In genomic region chr1:133959521-133959920, GRCm38 (mm10) we compare ENCODE assay signal across 11 mouse cellular contexts. TPM values are rescaled to one million over a fixed set of nuclear protein-coding genes. Genes with fewer than 3 reads are reported as not detected.
DNase-seq lines count a peak whose midpoint lies in the region; ATAC-seq and TF ChIP-seq lines count a peak whose summit lies in the region.
"Had no signal": no experiment of that assay in that cellular context is flagged by ENCODE, and none has a peak within 500 bp of the region (broad histone marks: within the 10 kb centered on the region; RNA-seq: fewer than 3 reads in every experiment).

No protein-coding gene starts in this region.

- no peaks in the 10 kb centered on the region for H3K36me3 ChIP-seq in midbrain, embryonic 13.5 days
- H3K36me3 ChIP-seq: limb, embryonic 13.5 days; neural tube, embryonic 13.5 days had no signal

- H3K4me3 ChIP-seq in gastrocnemius, adult 2 months, result no peak overlapping the region
- no peak overlapping the region for H3K4me3 ChIP-seq in midbrain, embryonic 13.5 days (replicated peaks)
- H3K4me3 ChIP-seq: limb, embryonic 13.5 days; neural tube, embryonic 13.5 days had no signal

- H3K27me3 ChIP-seq in midbrain, embryonic 13.5 days, result no peaks in the 10 kb centered on the region; the same call in 1 of the 2 replicates
- H3K27me3 ChIP-seq: neural tube, embryonic 13.5 days; Patski had no signal

- H3K27ac ChIP-seq in gastrocnemius, adult 2 months, result peak overlapping the region; percentile 74
- H3K27ac ChIP-seq in midbrain, embryonic 13.5 days, result no peak overlapping the region
- H3K27ac ChIP-seq: limb, embryonic 13.5 days; neural tube, embryonic 13.5 days had no signal

- H3K9ac ChIP-seq in midbrain, embryonic 13.5 days (replicated peaks), result no peak overlapping the region
- H3K9ac ChIP-seq: limb, embryonic 13.5 days; neural tube, embryonic 13.5 days had no signal

- TF ChIP-seq CTCF in gastrocnemius, adult 2 months (IDR thresholded peaks at IDR 0.05), result no peak

- no peaks in the 10 kb centered on the region for H3K9me3 ChIP-seq in midbrain, embryonic 13.5 days
- H3K9me3 ChIP-seq: limb, embryonic 13.5 days; neural tube, embryonic 13.5 days had no signal

- intact Hi-C loops in gastrocnemius, adult 2 months (cut with DNase I), result no loop called here

- peak; percentile 33 for DNase-seq in adrenal gland, adult 2 months
- no peak for DNase-seq in adrenal gland, adult 8-10 months
- peak; percentile 71 for DNase-seq in gastrocnemius, adult 2 months
- peak; percentile 43 for DNase-seq in kidney, adult 9 months
- peak; percentile 63 for DNase-seq in lung, postnatal 14 days
- no peak for DNase-seq in cerebellum, adult 11 months

- WGBS in midbrain, embryonic 13.5 days, result 90% methylated on average over 5 of the region's 5 CpGs

- peaks cover 10% of the 10 kb centered on the region for H3K4me1 ChIP-seq in midbrain, embryonic 13.5 days (replicated peaks)

- no peak overlapping the region for H3K4me2 ChIP-seq in midbrain, embryonic 13.5 days (replicated peaks)
- H3K4me2 ChIP-seq: limb, embryonic 13.5 days; neural tube, embryonic 13.5 days had no signal

- no peak for ATAC-seq in midbrain, embryonic 13.5 days
- ATAC-seq in activated CD4-positive, CD25-positive, alpha-beta regulatory T cell, adult 4 months, result no peak
- ATAC-seq: Patski had no signal

RNA-seq across cellular contexts. Expression of gene Prelp, which starts 38.3 kb away (rescaled TPM):
- 10 to 100 TPM; 54.7 to 70.2 TPM for total RNA-seq in adrenal gland, adult 2 months (2021)
- polyA plus RNA-seq in adrenal gland, adult 2 months (2012; rRNA removed), result 30.6 and 44.4 TPM in 2 replicates
- total RNA-seq in adrenal gland, adult 8-10 months (2022), result 100 to 1,000 TPM in 1 of 4 experiments, 10 to 100 TPM in 3; 40.0 to 103 (median 53.5) TPM
- total RNA-seq in gastrocnemius, adult 2 months (2021), result 10 to 100 TPM; 19.5 to 66.5 TPM
- polyA plus RNA-seq in midbrain, embryonic 13.5 days (2015; fragmentation: Nextera tagmentation; extraction: Ambion mirVana), result 4.4 and 6.5 TPM in 2 replicates
- polyA plus RNA-seq in activated CD4-positive, CD25-positive, alpha-beta regulatory T cell, adult 4 months (2017; shearing (Covaris generic)), result not detected

RNA-seq across cellular contexts. Expression of gene Optc, which starts 51.7 kb away (rescaled TPM):
- total RNA-seq in adrenal gland, adult 2 months (2021), result 1 to 10 TPM in 1 of 2 experiments, under 1 TPM in 1; 0.98 to 1.0 TPM
- 0.83 and 1.3 TPM in 2 replicates for polyA plus RNA-seq in adrenal gland, adult 2 months (2012; rRNA removed)
- total RNA-seq in adrenal gland, adult 8-10 months (2022), result 1 to 10 TPM; 1.0 to 2.2 (median 1.4) TPM
- total RNA-seq in gastrocnemius, adult 2 months (2021), result under 1 TPM in 1 of 2 experiments, not detected in 1; 0.13 TPM
- polyA plus RNA-seq in midbrain, embryonic 13.5 days (2015; fragmentation: Nextera tagmentation; extraction: Ambion mirVana), result 4.0 and 4.9 TPM in 2 replicates
- not detected for polyA plus RNA-seq in activated CD4-positive, CD25-positive, alpha-beta regulatory T cell, adult 4 months (2017; shearing (Covaris generic))

Comparison
In these comparisons a context has a peak if more than half of its experiments do, and no peak if none do; other contexts are left out.
1. DNase-seq: peak in adrenal gland, adult 2 months (single experiment), gastrocnemius, adult 2 months (single experiment), kidney, adult 9 months (single experiment) and lung, postnatal 14 days (single experiment); none in adrenal gland, adult 8-10 months (single experiment) and cerebellum, adult 11 months (single experiment).